Mouse (Mus musculus): ENCODE data around the gene Saysd1.

The Saysd1 gene

DNA sequence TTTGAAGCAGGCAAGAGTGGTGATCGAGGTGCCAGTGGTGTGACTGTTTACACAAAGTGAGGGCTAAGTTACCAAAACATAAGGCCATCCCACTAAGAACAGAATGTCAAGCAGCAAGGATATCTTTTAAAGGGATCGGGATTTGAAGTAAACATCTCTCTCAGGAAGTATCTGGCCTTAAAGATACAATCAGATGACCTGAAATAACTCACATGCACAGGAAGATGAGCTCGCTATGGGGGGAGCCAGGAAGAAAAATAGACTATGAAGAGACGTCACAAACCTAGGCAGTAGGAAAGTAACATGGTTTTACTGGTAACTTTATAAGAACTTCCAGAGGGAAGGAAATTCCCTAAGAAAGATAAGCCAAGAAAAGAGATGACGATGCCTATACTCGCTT, 32.1 kb downstream of the Saysd1 start:
- no peak for DNase-seq

DNA sequence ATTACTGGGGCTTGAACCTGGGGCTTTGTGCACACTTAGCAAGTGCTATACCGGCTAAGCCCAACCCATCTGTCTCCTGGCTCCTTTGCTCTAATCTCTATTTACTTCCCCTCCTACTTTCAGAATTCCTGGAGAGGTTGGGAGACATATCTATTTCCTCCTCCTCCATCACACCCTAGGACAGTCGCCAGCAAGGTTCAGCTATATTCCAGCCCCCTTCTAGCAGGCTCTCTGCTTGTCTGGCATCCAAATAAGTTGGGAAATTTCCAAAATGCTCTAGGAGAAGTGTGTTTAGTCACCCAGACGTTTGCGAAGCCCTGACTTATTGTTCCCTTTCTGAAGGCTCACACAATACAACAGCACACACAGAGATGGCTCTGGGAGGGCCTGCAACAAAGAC, 35.1 kb downstream of the Saysd1 start:
- DNase-seq: no peak

- no peak for DNase-seq
Observed at GRCm38 (mm10) chr14:20098061-20098460, 40.3 kb downstream of the Saysd1 start.

- no peak for DNase-seq
Observed at GRCm38 (mm10) chr14:20094942-20095341, 43.4 kb downstream of the Saysd1 start.

- DNase-seq: no peak
Observed at GRCm38 (mm10) chr14:20093493-20093892, 44.8 kb downstream of the Saysd1 start.

- no peak for DNase-seq
Observed at GRCm38 (mm10) chr14:20084335-20084734, 54.0 kb downstream of the Saysd1 start.

GRCm38 (mm10) chr14:20082536-20083325, 55.6 kb downstream of the Saysd1 start:
- DNase-seq: peak; percentile 96 to 97

- no peak for DNase-seq
Observed at GRCm38 (mm10) chr14:20081937-20082533, 56.3 kb downstream of the Saysd1 start.

DNA sequence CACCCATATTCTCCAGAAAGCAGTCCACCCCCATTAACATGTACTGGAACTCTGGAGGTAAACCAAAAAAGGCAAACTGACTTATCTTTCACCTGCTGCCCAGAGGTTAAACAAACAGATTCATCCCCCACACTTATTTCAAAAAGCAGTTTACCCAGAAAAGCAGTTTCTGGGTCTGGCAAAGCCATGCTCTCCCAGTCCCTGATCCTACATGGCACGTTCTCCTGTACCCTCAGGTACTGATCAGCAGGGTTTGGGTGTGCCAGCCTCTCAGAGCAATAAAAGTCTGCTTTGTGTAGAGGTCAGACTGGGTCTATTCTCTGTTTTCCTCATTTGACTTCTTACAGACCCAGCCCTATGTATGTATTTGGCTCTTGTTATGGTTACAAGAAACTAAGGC, 57.2 kb downstream of the Saysd1 start:
- DNase-seq: no peak

DNA sequence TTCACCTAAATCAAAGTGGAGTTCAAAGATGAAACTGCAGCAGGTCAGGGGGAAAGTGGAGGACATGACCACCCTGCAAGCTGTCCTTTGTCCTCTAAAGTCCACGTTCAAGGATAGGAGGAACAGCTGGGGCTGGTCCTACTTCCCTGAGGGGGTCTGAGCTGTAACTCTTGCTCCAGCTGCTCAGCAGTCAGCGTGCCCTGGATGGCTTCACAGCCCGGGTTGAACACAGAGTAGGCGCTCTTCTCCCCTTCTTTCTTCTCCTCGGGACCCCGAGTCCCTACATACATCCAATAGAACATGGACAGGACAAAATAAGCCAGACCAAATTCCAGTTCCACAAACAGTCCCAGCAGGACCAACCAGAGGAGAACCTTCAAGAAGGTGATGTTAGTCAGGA, 61.2 kb downstream of the Saysd1 start:
- DNase-seq: no peak

DNA sequence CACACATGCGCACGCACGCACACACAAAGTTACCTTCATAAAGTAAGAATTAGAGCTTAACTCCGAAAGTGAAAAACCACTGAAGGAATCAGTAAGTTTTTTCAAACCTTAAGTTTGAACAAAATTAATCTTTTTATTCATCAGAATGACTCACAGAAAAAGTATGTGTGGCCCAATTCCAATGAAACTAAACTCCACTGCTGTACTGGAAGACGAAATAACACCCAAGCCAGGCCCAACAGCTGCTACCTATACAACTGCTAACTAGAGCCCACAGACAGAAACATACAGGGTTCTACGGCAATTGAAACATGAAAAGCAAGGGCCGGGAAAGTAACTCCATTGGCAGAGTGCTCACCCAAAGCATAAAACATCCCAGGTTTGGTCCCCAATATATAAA, 62.8 kb downstream of the Saysd1 start:
- DNase-seq: no peak

DNA sequence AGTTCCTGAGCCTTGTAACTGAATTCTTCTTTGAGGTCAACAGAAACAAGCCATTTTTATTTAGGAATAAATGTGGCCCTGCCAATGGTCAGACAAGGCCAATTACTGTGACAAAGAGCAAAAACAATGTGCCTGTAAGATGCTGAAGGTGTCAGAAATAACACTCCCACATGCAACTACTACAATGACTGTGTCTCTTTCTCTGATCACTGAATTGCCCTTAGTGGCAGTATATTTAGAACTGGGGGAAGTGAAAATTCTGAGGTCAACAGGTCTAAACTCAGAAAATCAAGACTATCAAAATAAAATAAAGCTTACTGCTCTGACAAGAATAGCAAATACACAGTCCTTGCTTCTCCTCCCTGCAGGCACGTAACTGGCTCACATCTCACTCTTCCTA, 63.6 kb downstream of the Saysd1 start:
- DNase-seq: no peak

DNA sequence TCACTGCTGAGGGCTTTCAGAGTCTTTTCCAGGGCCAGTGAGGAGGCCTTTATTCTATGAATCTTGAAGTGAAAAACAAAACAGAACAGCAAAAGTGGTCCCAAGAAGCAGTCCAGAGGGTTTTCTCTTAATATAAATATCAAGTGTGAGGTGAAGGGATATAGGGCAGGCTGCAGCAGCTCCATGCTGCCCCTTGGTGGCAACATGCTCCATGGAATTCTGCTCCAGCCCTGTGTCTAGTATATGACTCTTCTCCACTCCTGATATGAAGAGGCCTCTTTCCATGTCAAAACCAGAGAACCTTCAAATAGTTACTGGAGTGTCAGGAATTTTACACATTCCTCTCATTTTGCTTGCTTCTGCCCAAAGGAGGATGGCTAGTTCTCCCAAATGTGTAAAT, 67.7 kb downstream of the Saysd1 start:
- peak; percentile 8 to 46 for DNase-seq

- peak in 1 of 2 experiments; percentile 17 for DNase-seq
Observed at GRCm38 (mm10) chr14:20068365-20068764, 70.0 kb downstream of the Saysd1 start.

GRCm38 (mm10) chr14:20067293-20068074, 70.8 kb downstream of the Saysd1 start:
- DNase-seq: peak; percentile 78 to 84

- DNase-seq: no peak
Observed at GRCm38 (mm10) chr14:20064771-20065170, 73.6 kb downstream of the Saysd1 start.

DNA sequence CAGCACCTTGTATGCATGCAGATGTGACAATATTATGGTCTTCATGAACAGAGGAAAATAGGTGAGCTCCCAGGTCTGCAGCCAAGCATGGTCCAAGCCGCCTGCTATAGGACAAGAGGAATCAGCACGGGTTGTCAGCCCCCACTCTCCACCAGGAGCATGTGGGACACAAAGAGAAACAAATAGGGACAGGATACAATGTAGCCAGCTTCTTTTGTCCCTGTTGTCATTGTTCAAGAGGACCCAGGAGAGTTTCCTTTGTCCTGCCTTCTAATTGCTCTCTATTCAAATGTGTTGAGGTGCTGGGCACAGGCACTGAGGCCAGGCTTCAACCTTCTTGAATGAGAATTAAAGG, 89.9 kb downstream of the Saysd1 start:
- no peak for DNase-seq

- no peak for DNase-seq
Observed at GRCm38 (mm10) chr14:20047814-20048480, 90.4 kb downstream of the Saysd1 start.

DNA sequence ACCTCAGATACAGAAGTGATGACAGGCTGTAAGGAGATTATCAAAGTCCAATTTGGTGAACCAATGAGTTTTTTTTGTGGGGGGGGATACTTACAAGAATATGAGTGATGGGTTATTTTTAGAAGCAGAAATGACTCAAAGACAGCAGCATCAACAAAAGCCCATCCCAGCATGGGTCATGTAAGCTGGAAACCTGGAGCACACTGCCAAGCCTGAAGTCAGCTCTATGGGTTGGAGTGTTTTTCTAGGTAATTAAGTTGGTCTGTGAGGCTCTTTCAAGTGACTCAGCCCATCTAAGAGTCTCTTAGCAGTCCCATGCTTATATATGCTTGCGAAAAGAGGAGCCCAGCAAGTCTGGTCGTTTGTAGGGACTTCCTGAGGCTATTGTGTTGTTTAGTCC, 91.0 kb downstream of the Saysd1 start:
- no peak for DNase-seq

- DNase-seq: no peak
Observed at GRCm38 (mm10) chr14:20044036-20044435, 94.3 kb downstream of the Saysd1 start.

- no peak for DNase-seq
Observed at GRCm38 (mm10) chr14:20041836-20042235, 96.5 kb downstream of the Saysd1 start.

GRCm38 (mm10) chr14:20040976-20041375, 97.4 kb downstream of the Saysd1 start:
- DNase-seq: no peak

- no peak for DNase-seq
Observed at GRCm38 (mm10) chr14:20039795-20040194, 98.5 kb downstream of the Saysd1 start.

Data from cerebellum, postnatal 25 days (tissue).